Mouse (Mus musculus) embryonic facial prominence, embryonic 10.5 days (tissue): ENCODE data around the gene Fgd3. TPM values are rescaled to one million over a fixed set of nuclear protein-coding genes. Genes with fewer than 3 reads are reported as not detected.

Experiments used
- DNase-seq: peaks from one replicate; pipeline ENCODE4 v3.0.0-alpha.2; 2017; ENCODE audit warnings: low spot score
- H3K27ac ChIP-seq: fragments of 300-500 bp; sonication (generic); replicated peaks from 2 replicates; pipeline ENCODE4 v1.5.1; 2016; ENCODE audit warnings: mild to moderate bottlenecking
- H3K27me3 ChIP-seq: fragments of 300-500 bp; sonication (generic); replicated peaks from 2 replicates; pipeline ENCODE4 v1.6.1; 2016; ENCODE audit warnings: low read depth, mild to moderate bottlenecking; ENCODE audit not compliant: poor library complexity, severe bottlenecking
- H3K36me3 ChIP-seq: fragments of 300-500 bp; sonication (generic); replicated peaks from 2 replicates; pipeline ENCODE4 v1.6.1; 2016; ENCODE audit warnings: mild to moderate bottlenecking, moderate library complexity
- H3K4me1 ChIP-seq: fragments of 300-500 bp; sonication (generic); 2 replicates; pipeline ENCODE4 v1.6.1; 2016
- H3K4me3 ChIP-seq: fragments of 300-500 bp; sonication (generic); 2 replicates; pipeline ENCODE4 v1.5.1; 2016; ENCODE audit warnings: mild to moderate bottlenecking, moderate library complexity
- H3K9me3 ChIP-seq: fragments of 300-500 bp; sonication (generic); 2 replicates; pipeline ENCODE4 v1.6.1; 2016; ENCODE audit warnings: mild to moderate bottlenecking
- WGBS: fragments of 180-500 bp; shearing (Covaris S2); methylation state at CpG from one replicate; pipeline ENCODE4 v1.1.7; 2016; 5-methylcytosine and 5-hydroxymethylcytosine counted together
- polyA plus RNA-seq: library from polyadenylated mRNA; unstranded; fragments of >200 nt; fragmentation: Nextera tagmentation; extraction: Ambion mirVana; gene quantifications from 2 replicates; pipeline ENCODE4 v1.2.1, GENCODE M21; 2016

Gene Fgd3
- polyA plus RNA-seq, 1 experiment from 2014 or later: 1.3 TPM

GRCm38 (mm10) chr13:49291949-49292348 is 28.2 kb downstream of the Fgd3 start:
- DNase-seq: no peak
- no peaks in the 10 kb centered on the region for H3K27me3 ChIP-seq
- H3K36me3 ChIP-seq: peaks cover 8% of the 10 kb centered on the region; the same call in 1 of the 2 replicates
- 94% methylated on average over 6 of the region's 6 CpGs for WGBS
- no peaks in the 10 kb centered on the region for H3K9me3 ChIP-seq
- H3K4me1 ChIP-seq: no peaks in the 10 kb centered on the region
- H3K27ac ChIP-seq: no peak overlapping the region
- H3K4me3 ChIP-seq: no peak overlapping the region

- DNase-seq: peak; percentile 23
- H3K27ac ChIP-seq: no peak overlapping the region
- 59% methylated on average over 1 of the region's 1 CpGs for whole genome bisulfite sequencing
- no peaks in the 10 kb centered on the region for H3K27me3 ChIP-seq
- H3K36me3 ChIP-seq: peaks cover 10% of the 10 kb centered on the region; the same call in 1 of the 2 replicates
- no peaks in the 10 kb centered on the region for H3K9me3 ChIP-seq
- H3K4me1 ChIP-seq: no peaks in the 10 kb centered on the region
- no peak overlapping the region for H3K4me3 ChIP-seq
Observed at GRCm38 (mm10) chr13:49291398-49291797, 28.7 kb downstream of the Fgd3 start.

- Histone ChIP-seq H3K27me3 (no peaks in the 10 kb centered on the region), H3K4me3 (no peak overlapping the region), H3K4me1 (no peaks in the 10 kb centered on the region), H3K9me3 (no peaks in the 10 kb centered on the region), H3K36me3 (peaks cover 10% of the 10 kb centered on the region; the same call in 1 of the 2 replicates), H3K27ac (no peak overlapping the region)
- 89% methylated on average over 6 of the region's 6 CpGs for WGBS
- DNase-seq: no peak
Observed at GRCm38 (mm10) chr13:49287224-49287623, 32.9 kb downstream of the Fgd3 start.

GRCm38 (mm10) chr13:49286750-49287149 is 33.4 kb downstream of the Fgd3 start:
- WGBS: 82% methylated on average over 3 of the region's 3 CpGs
- no peak for DNase-seq
- Histone ChIP-seq H3K4me1 (no peaks in the 10 kb centered on the region), H3K27me3 (no peaks in the 10 kb centered on the region), H3K27ac (no peak overlapping the region), H3K9me3 (no peaks in the 10 kb centered on the region), H3K4me3 (no peak overlapping the region), H3K36me3 (peaks cover 10% of the 10 kb centered on the region; the same call in 1 of the 2 replicates)

GRCm38 (mm10) chr13:49283686-49284085 is 36.4 kb downstream of the Fgd3 start:
- no peaks in the 10 kb centered on the region for H3K27me3 ChIP-seq

GRCm38 (mm10) chr13:49282168-49282567 is 37.9 kb downstream of the Fgd3 start:
- peaks cover 3% of the 10 kb centered on the region; the same call in 1 of the 2 replicates for H3K9me3 ChIP-seq
- DNase-seq: peak; percentile 13
- no peaks in the 10 kb centered on the region for H3K4me1 ChIP-seq
- no peak overlapping the region for H3K4me3 ChIP-seq
- H3K36me3 ChIP-seq: peaks cover 32% of the 10 kb centered on the region
- WGBS: 68% methylated on average over 2 of the region's 2 CpGs
- no peak overlapping the region for H3K27ac ChIP-seq
- H3K27me3 ChIP-seq: no peaks in the 10 kb centered on the region

More at GRCm38 (mm10) chr13:49283686-49284085, 36.4 kb downstream of the Fgd3 start:
- Histone ChIP-seq H3K4me3 (no peak overlapping the region), H3K9me3 (peaks cover 3% of the 10 kb centered on the region; the same call in 1 of the 2 replicates), H3K27ac (no peak overlapping the region), H3K36me3 (peaks cover 28% of the 10 kb centered on the region), H3K4me1 (no peaks in the 10 kb centered on the region)
- DNase-seq: no peak
- WGBS: 77% methylated on average over 9 of the region's 9 CpGs

- H3K9me3 ChIP-seq: no peaks in the 10 kb centered on the region
- no peak for DNase-seq
- peaks cover 8% of the 10 kb centered on the region; the same call in 1 of the 2 replicates for H3K4me1 ChIP-seq
- H3K27ac ChIP-seq: no peak overlapping the region
- H3K36me3 ChIP-seq: 0 out of 2 replicates have a peak, but pooled peaks cover 3% of the 10 kb centered on the region
- WGBS: 71% methylated on average over 5 of the region's 5 CpGs
- H3K4me3 ChIP-seq: no peak overlapping the region
- H3K27me3 ChIP-seq: no peaks in the 10 kb centered on the region
Observed at GRCm38 (mm10) chr13:49271831-49272765, 48.0 kb downstream of the Fgd3 start.

GRCm38 (mm10) chr13:49270500-49270899 is 49.6 kb downstream of the Fgd3 start:
- 86% methylated on average over 8 of the region's 8 CpGs for WGBS
- H3K36me3 ChIP-seq: no peaks in the 10 kb centered on the region
- no peak for DNase-seq

GRCm38 (mm10) chr13:49267645-49268044 is 52.5 kb downstream of the Fgd3 start:
- 56% methylated on average over 2 of the region's 2 CpGs for WGBS
- H3K36me3 ChIP-seq: peaks cover 12% of the 10 kb centered on the region; the same call in 1 of the 2 replicates
- H3K9me3 ChIP-seq: no peaks in the 10 kb centered on the region

More at GRCm38 (mm10) chr13:49270500-49270899, 49.6 kb downstream of the Fgd3 start:
- no peaks in the 10 kb centered on the region for H3K9me3 ChIP-seq
- H3K4me3 ChIP-seq: no peak overlapping the region
- H3K27ac ChIP-seq: no peak overlapping the region
- no peaks in the 10 kb centered on the region for H3K27me3 ChIP-seq
- peaks cover 8% of the 10 kb centered on the region; the same call in 1 of the 2 replicates for H3K4me1 ChIP-seq

GRCm38 (mm10) chr13:49260036-49260722 is 59.9 kb downstream of the Fgd3 start:
- no peak for DNase-seq
- no peaks in the 10 kb centered on the region for H3K9me3 ChIP-seq
- no peak overlapping the region for H3K4me3 ChIP-seq
- no peak overlapping the region for H3K27ac ChIP-seq
- H3K4me1 ChIP-seq: peaks cover 22% of the 10 kb centered on the region
- H3K27me3 ChIP-seq: no peaks in the 10 kb centered on the region
- 85% methylated on average over 15 of the region's 15 CpGs for WGBS
- H3K36me3 ChIP-seq: peaks cover 12% of the 10 kb centered on the region; the same call in 1 of the 2 replicates

More at GRCm38 (mm10) chr13:49267645-49268044, 52.5 kb downstream of the Fgd3 start:
- Histone ChIP-seq H3K27me3 (no peaks in the 10 kb centered on the region), H3K4me3 (no peak overlapping the region), H3K27ac (no peak overlapping the region), H3K4me1 (peaks cover 14% of the 10 kb centered on the region)
- no peak for DNase-seq

- peaks cover 18% of the 10 kb centered on the region for H3K4me1 ChIP-seq
- WGBS: 69% methylated on average over 3 of the region's 3 CpGs
- H3K27ac ChIP-seq: peak overlapping the region; percentile 30; the same call in 1 of the 2 replicates
- H3K27me3 ChIP-seq: 0 out of 2 replicates have a peak, but pooled peaks cover under 1% of the 10 kb centered on the region
- no peaks in the 10 kb centered on the region; the same call in 1 of the 2 replicates for H3K36me3 ChIP-seq
- no peak for DNase-seq
- H3K9me3 ChIP-seq: no peaks in the 10 kb centered on the region
- H3K4me3 ChIP-seq: no peak overlapping the region
Observed at GRCm38 (mm10) chr13:49257819-49258313, 62.2 kb downstream of the Fgd3 start.

GRCm38 (mm10) chr13:49252746-49253145 is 67.4 kb downstream of the Fgd3 start:
- Histone ChIP-seq H3K4me3 (no peak overlapping the region), H3K4me1 (peaks cover 24% of the 10 kb centered on the region), H3K9me3 (no peaks in the 10 kb centered on the region), H3K27me3 (peaks cover 29% of the 10 kb centered on the region), H3K36me3 (no peaks in the 10 kb centered on the region), H3K27ac (no peak overlapping the region)
- no peak for DNase-seq
- WGBS: 91% methylated on average over 13 of the region's 13 CpGs
